Mouse (Mus musculus): Measurements from ENCODE around the gene Mtmr11.

- no peak for TF ChIP-seq CTCF (IDR thresholded peaks at IDR 0.05; ENCODE audit: low read depth)
- TF ChIP-seq EP300 (IDR thresholded peaks at IDR 0.05; ENCODE audit: low read depth) = no peak
Observed at GRCm38 (mm10) chr3:96132478-96132877, 29.3 kb upstream of the Mtmr11 start.

All from liver, postnatal 0 days (tissue).